ENCODE assay signal across 22 mouse cellular contexts in the genomic region with DNA sequence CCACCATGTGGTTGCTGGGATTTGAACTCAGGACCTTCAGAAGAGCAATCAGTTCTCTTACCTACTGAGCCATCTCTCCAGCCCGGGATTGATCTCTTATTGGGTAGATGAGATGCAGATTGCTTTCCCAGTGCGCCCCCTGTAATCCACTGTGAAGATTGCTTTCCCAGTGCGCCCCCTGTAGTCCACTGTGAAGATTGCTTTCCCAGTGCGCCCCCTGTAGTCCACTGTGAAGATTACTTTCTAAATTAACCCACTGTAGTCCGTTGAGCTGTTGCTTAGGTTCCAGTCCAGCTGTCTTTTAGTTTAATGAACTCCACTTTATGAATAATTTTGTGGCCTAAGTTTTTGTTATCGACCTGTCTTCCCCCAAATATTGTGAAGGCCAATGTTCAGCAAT. TPM values are rescaled to one million over a fixed set of nuclear protein-coding genes. Genes with fewer than 3 reads are reported as not detected.
DNase-seq lines count a peak whose midpoint lies in the region; ATAC-seq and TF ChIP-seq lines count a peak whose summit lies in the region.
"Had no signal": no experiment of that assay in that cellular context is flagged by ENCODE, and none has a peak within 500 bp of the region (broad histone marks: within the 10 kb centered on the region; RNA-seq: fewer than 3 reads in every experiment).

No protein-coding gene starts in this region.

- no peak for TF ChIP-seq RAD21 in MEL (IDR thresholded peaks at IDR 0.05; ENCODE audit: low read depth, low read length)

- no peak for DNase-seq in hindbrain, postnatal 0 days (ENCODE audit: low spot score)
- no peak for DNase-seq in liver, postnatal 0 days
- DNase-seq in liver, embryonic 11.5 days (ENCODE audit: low spot score): no peak
- no peak for DNase-seq in MEL (ENCODE audit: low read depth, low spot score)
- no peak for DNase-seq in stomach, postnatal 0 days (ENCODE audit: low spot score)
- no peak for DNase-seq in neural tube, embryonic 10.5 days (ENCODE audit: extremely low spot score, low spot score)
- DNase-seq: adrenal gland, postnatal 10 days; cerebellum, adult 8-10 months; cerebellum, postnatal 36 days; heart, postnatal 4 days; kidney, postnatal 4 days; lung, adult 2 months had no signal

- no peak overlapping the region for H3K9ac ChIP-seq in hindbrain, postnatal 0 days (replicated peaks; ENCODE audit: low read length)
- H3K9ac ChIP-seq in hindbrain, embryonic 13.5 days: no peak overlapping the region
- no peak overlapping the region for H3K9ac ChIP-seq in liver, postnatal 0 days (replicated peaks)
- no peak overlapping the region for H3K9ac ChIP-seq in liver, embryonic 11.5 days (ENCODE audit: low read depth, low read length)
- no peak overlapping the region for H3K9ac ChIP-seq in MEL (ENCODE audit: control insufficient read depth, low read depth, low read length, poor library complexity, severe bottlenecking)
- no peak overlapping the region for H3K9ac ChIP-seq in stomach, postnatal 0 days (ENCODE audit: low read length)
- H3K9ac ChIP-seq: hindbrain, embryonic 15.5 days; kidney, embryonic 15.5 days had no signal

- TF ChIP-seq CTCF in hindbrain, postnatal 0 days (IDR thresholded peaks at IDR 0.05; ENCODE audit: low read depth): peak; percentile 40
- TF ChIP-seq CTCF in liver, postnatal 0 days (IDR thresholded peaks at IDR 0.05; ENCODE audit: low read depth): peak; percentile 55
- peak; percentile 24 to 94 (median 52); a peak in 5 of 6 replicates for TF ChIP-seq CTCF in MEL (IDR thresholded peaks at IDR 0.05 in 2 of 3, conservative IDR thresholded peaks at IDR 0.05 in 1 of 3; ENCODE audit: control insufficient read depth in 1 of 3, insufficient read depth in 1 of 3, low read depth in 2 of 3, low read length in 3 of 3, poor library complexity in 1 of 3, severe bottlenecking in 1 of 3)
- TF ChIP-seq CTCF in stomach, postnatal 0 days (IDR thresholded peaks at IDR 0.05; ENCODE audit: low read depth): peak; percentile 50

- H3K27me3 ChIP-seq in hindbrain, postnatal 0 days (ENCODE audit: insufficient read depth, low read length): no peaks in the 10 kb centered on the region
- no peaks in the 10 kb centered on the region for H3K27me3 ChIP-seq in hindbrain, embryonic 13.5 days
- no peaks in the 10 kb centered on the region for H3K27me3 ChIP-seq in liver, postnatal 0 days (ENCODE audit: insufficient read depth, low read length)
- H3K27me3 ChIP-seq in liver, embryonic 11.5 days (replicated peaks; ENCODE audit: control insufficient read depth, insufficient read depth, low read length): no peaks in the 10 kb centered on the region
- no peaks in the 10 kb centered on the region for H3K27me3 ChIP-seq in MEL (ENCODE audit: control insufficient read depth in 1 of 2, insufficient read depth in 2 of 2, low read length in 2 of 2)
- no peaks in the 10 kb centered on the region for H3K27me3 ChIP-seq in stomach, postnatal 0 days (ENCODE audit: control insufficient read depth, insufficient read depth, low read length)
- H3K27me3 ChIP-seq: CH12.LX; hindbrain, embryonic 15.5 days; kidney, embryonic 15.5 days had no signal

- H3K9me3 ChIP-seq in hindbrain, postnatal 0 days (ENCODE audit: low read length): no peaks in the 10 kb centered on the region
- H3K9me3 ChIP-seq in hindbrain, embryonic 13.5 days: no peaks in the 10 kb centered on the region
- no peaks in the 10 kb centered on the region for H3K9me3 ChIP-seq in liver, postnatal 0 days (ENCODE audit: low read length)
- H3K9me3 ChIP-seq in liver, embryonic 11.5 days (ENCODE audit: control insufficient read depth, low read length): no peaks in the 10 kb centered on the region
- H3K9me3 ChIP-seq in MEL (replicated peaks; ENCODE audit: insufficient read depth, low read length): no peaks in the 10 kb centered on the region
- H3K9me3 ChIP-seq in stomach, postnatal 0 days (ENCODE audit: control insufficient read depth, low read length): no peaks in the 10 kb centered on the region
- H3K9me3 ChIP-seq: heart, embryonic 10.5 days; hindbrain, embryonic 15.5 days; kidney, embryonic 15.5 days; limb, embryonic 10.5 days; midbrain, embryonic 10.5 days had no signal

- no peak for ATAC-seq in hindbrain, postnatal 0 days
- ATAC-seq in hindbrain, embryonic 13.5 days (ENCODE audit: low FRiP score): no peak
- no peak for ATAC-seq in liver, postnatal 0 days
- no peak for ATAC-seq in liver, embryonic 11.5 days (replicated peaks; ENCODE audit: low FRiP score)
- ATAC-seq in stomach, postnatal 0 days (ENCODE audit: low FRiP score, low TSS enrichment): no peak
- ATAC-seq: forebrain, embryonic 16.5 days; intestine, embryonic 16.5 days had no signal

- H3K79me2 ChIP-seq in MEL (ENCODE audit: control insufficient read depth, insufficient read depth, low read length, poor library complexity): no peaks in the 10 kb centered on the region

- TF ChIP-seq POLR2A in MEL (IDR thresholded peaks at IDR 0.05; ENCODE audit: control insufficient read depth in 1 of 2, insufficient read depth in 1 of 2, low read depth in 1 of 2, low read length in 2 of 2, poor library complexity in 1 of 2): no peak

- no peak overlapping the region for H3K4me3 ChIP-seq in hindbrain, postnatal 0 days (ENCODE audit: low read length)
- no peak overlapping the region for H3K4me3 ChIP-seq in hindbrain, embryonic 13.5 days
- no peak overlapping the region for H3K4me3 ChIP-seq in liver, postnatal 0 days (ENCODE audit: low read depth, low read length)
- H3K4me3 ChIP-seq in liver, embryonic 11.5 days (ENCODE audit: low read depth, low read length): no peak overlapping the region
- H3K4me3 ChIP-seq in MEL (ENCODE audit: control insufficient read depth in 1 of 2, insufficient read depth in 1 of 2, low read depth in 2 of 2, low read length in 2 of 2): no peak overlapping the region
- H3K4me3 ChIP-seq in stomach, postnatal 0 days (ENCODE audit: low read depth, low read length): no peak overlapping the region
- H3K4me3 ChIP-seq: heart, embryonic 10.5 days; hindbrain, embryonic 15.5 days; kidney, embryonic 15.5 days; limb, embryonic 10.5 days; midbrain, embryonic 10.5 days had no signal

- no peak overlapping the region for H3K27ac ChIP-seq in hindbrain, postnatal 0 days
- no peak overlapping the region for H3K27ac ChIP-seq in hindbrain, embryonic 13.5 days
- no peak overlapping the region for H3K27ac ChIP-seq in liver, postnatal 0 days (ENCODE audit: low read depth)
- no peak overlapping the region for H3K27ac ChIP-seq in liver, embryonic 11.5 days (ENCODE audit: low read depth, low read length)
- H3K27ac ChIP-seq in MEL (ENCODE audit: control insufficient read depth, low read depth, low read length): no peak overlapping the region
- no peak overlapping the region for H3K27ac ChIP-seq in stomach, postnatal 0 days (replicated peaks)
- H3K27ac ChIP-seq: heart, embryonic 10.5 days; hindbrain, embryonic 15.5 days; kidney, embryonic 15.5 days; limb, embryonic 10.5 days; macrophage; midbrain, embryonic 10.5 days had no signal

- WGBS in hindbrain, postnatal 0 days: 91% methylated on average over 6 of the region's 6 CpGs
- WGBS in hindbrain, embryonic 13.5 days: 94% methylated on average over 6 of the region's 6 CpGs
- whole genome bisulfite sequencing in liver, postnatal 0 days (ENCODE audit: insufficient replicate concordance): 87% methylated on average over 6 of the region's 6 CpGs
- WGBS in liver, embryonic 11.5 days: 89% methylated on average over 6 of the region's 6 CpGs
- WGBS in stomach, postnatal 0 days: 94% methylated on average over 6 of the region's 6 CpGs

- no peak for TF ChIP-seq EP300 in liver, postnatal 0 days (IDR thresholded peaks at IDR 0.05; ENCODE audit: low read depth)
- TF ChIP-seq EP300 in MEL (IDR thresholded peaks at IDR 0.05; ENCODE audit: low read depth in 1 of 2, low read length in 2 of 2): no peak
- no peak for TF ChIP-seq EP300 in stomach, postnatal 0 days (optimal IDR thresholded peaks at IDR 0.05)

- no peaks in the 10 kb centered on the region for H3K4me1 ChIP-seq in hindbrain, postnatal 0 days (ENCODE audit: insufficient read depth, low read length)
- H3K4me1 ChIP-seq in hindbrain, embryonic 13.5 days (replicated peaks): no peaks in the 10 kb centered on the region
- no peaks in the 10 kb centered on the region for H3K4me1 ChIP-seq in liver, postnatal 0 days (ENCODE audit: insufficient read depth)
- no peaks in the 10 kb centered on the region for H3K4me1 ChIP-seq in liver, embryonic 11.5 days (replicated peaks; ENCODE audit: control insufficient read depth, insufficient read depth, low read length)
- no peaks in the 10 kb centered on the region for H3K4me1 ChIP-seq in MEL (ENCODE audit: control insufficient read depth in 1 of 2, insufficient read depth in 2 of 2, low read length in 2 of 2)
- H3K4me1 ChIP-seq in stomach, postnatal 0 days (replicated peaks; ENCODE audit: control insufficient read depth, insufficient read depth): no peaks in the 10 kb centered on the region
- H3K4me1 ChIP-seq: hindbrain, embryonic 15.5 days; kidney, embryonic 15.5 days; limb, embryonic 10.5 days; midbrain, embryonic 10.5 days had no signal

- H3K36me3 ChIP-seq in hindbrain, postnatal 0 days (ENCODE audit: insufficient read depth, low read length): peaks cover 42% of the 10 kb centered on the region
- H3K36me3 ChIP-seq in hindbrain, embryonic 13.5 days: peaks cover 60% of the 10 kb centered on the region
- H3K36me3 ChIP-seq in liver, postnatal 0 days (replicated peaks; ENCODE audit: insufficient read depth, low read length): no peaks in the 10 kb centered on the region
- H3K36me3 ChIP-seq in liver, embryonic 11.5 days (ENCODE audit: control insufficient read depth, insufficient read depth, low read length): no peaks in the 10 kb centered on the region; the same call in 1 of the 2 replicates
- H3K36me3 ChIP-seq in MEL (ENCODE audit: control insufficient read depth in 1 of 2, insufficient read depth in 2 of 2, low read length in 2 of 2): no peaks in the 10 kb centered on the region
- H3K36me3 ChIP-seq in stomach, postnatal 0 days (ENCODE audit: control insufficient read depth, insufficient read depth, low read length): no peaks in the 10 kb centered on the region

- no peak overlapping the region for H3K4me2 ChIP-seq in hindbrain, postnatal 0 days (ENCODE audit: low read depth, low read length)
- no peak overlapping the region for H3K4me2 ChIP-seq in hindbrain, embryonic 13.5 days
- no peak overlapping the region for H3K4me2 ChIP-seq in liver, postnatal 0 days (ENCODE audit: low read depth, low read length)
- H3K4me2 ChIP-seq in liver, embryonic 11.5 days: no peak overlapping the region
- no peak overlapping the region for H3K4me2 ChIP-seq in stomach, postnatal 0 days (replicated peaks; ENCODE audit: low read depth)
- H3K4me2 ChIP-seq: hindbrain, embryonic 15.5 days; kidney, embryonic 15.5 days had no signal

RNA-seq across cellular contexts. Expression of gene Ahi1, which starts 30.7 kb away (rescaled TPM):
- total RNA-seq in hindbrain, postnatal 0 days (2014; rRNA removed): 210 and 218 TPM in 2 replicates
- polyA plus RNA-seq in hindbrain, postnatal 0 days (2015; fragmentation: Nextera tagmentation; extraction: Ambion mirVana): 138 and 143 TPM in 2 replicates
- 59.5 and 60.1 TPM in 2 replicates for polyA plus RNA-seq in hindbrain, embryonic 13.5 days (2015; fragmentation: Nextera tagmentation; extraction: Ambion mirVana)
- polyA plus RNA-seq in liver, postnatal 0 days (2015; fragmentation: Nextera tagmentation; extraction: Ambion mirVana): 2.3 and 2.6 TPM in 2 replicates
- polyA plus RNA-seq in liver, embryonic 11.5 days (2014; fragmentation: Nextera tagmentation; extraction: Ambion mirVana): 6.9 and 7.4 TPM in 2 replicates
- total RNA-seq in MEL (2012; rRNA removed): 3.0 and 3.3 TPM in 2 replicates
- polyA plus RNA-seq in MEL (2012; ENCODE audit: insufficient read depth in 1 of 2, insufficient read length in 2 of 2, low read depth in 1 of 2, low replicate concordance in 2 of 2, missing spikeins in 1 of 2): 1 to 10 TPM in 1 of 2 experiments, not detected in 1; 3.6 TPM
- 4.2 and 4.5 TPM in 2 replicates for polyA plus RNA-seq in stomach, postnatal 0 days (2015; fragmentation: Nextera tagmentation; extraction: Ambion mirVana)
